Mouse (Mus musculus) right cerebral cortex, postnatal 25 days (tissue): ENCODE results near the gene Acbd4.

Experiments
- DNase-seq: peaks from one replicate; pipeline ENCODE4 v3.0.0; 2022

Gene Acbd4

GRCm38 (mm10) chr11:103115163-103116007, 13.9 kb downstream of the Acbd4 start:
- DNase-seq = peak; percentile 84

GRCm38 (mm10) chr11:103116008-103116818, 14.7 kb downstream of the Acbd4 start, which contains the start of gene Hexim1:
Gene Hexim1, plus strand, starts transcription at chr11:103116231.
- peak; percentile 100 for DNase-seq

- peak; percentile 71 for DNase-seq
Measured at GRCm38 (mm10) chr11:103116959-103117590, 15.6 kb downstream of the Acbd4 start.

GRCm38 (mm10) chr11:103117591-103118009, 16.1 kb downstream of the Acbd4 start:
- DNase-seq = peak; percentile 52

GRCm38 (mm10) chr11:103118866-103119265, 17.4 kb downstream of the Acbd4 start:
- no peak for DNase-seq

GRCm38 (mm10) chr11:103119609-103120008, 18.1 kb downstream of the Acbd4 start:
- DNase-seq = no peak

GRCm38 (mm10) chr11:103120315-103120714, 18.8 kb downstream of the Acbd4 start:
- DNase-seq = no peak

GRCm38 (mm10) chr11:103131701-103132575, 30.5 kb downstream of the Acbd4 start, which contains the start of gene Hexim2:
Gene Hexim2, plus strand, starts transcription at chr11:103132429.
- DNase-seq = peak; percentile 64

GRCm38 (mm10) chr11:103132576-103133455, 31.3 kb downstream of the Acbd4 start:
- DNase-seq = peak; percentile 98

- no peak for DNase-seq
Measured at GRCm38 (mm10) chr11:103133456-103134185, 32.1 kb downstream of the Acbd4 start.

GRCm38 (mm10) chr11:103134221-103134620, 32.7 kb downstream of the Acbd4 start:
- DNase-seq = no peak

- no peak for DNase-seq
Measured at GRCm38 (mm10) chr11:103136039-103136577, 34.6 kb downstream of the Acbd4 start.

GRCm38 (mm10) chr11:103139951-103140762, 38.7 kb downstream of the Acbd4 start:
- DNase-seq = no peak

GRCm38 (mm10) chr11:103140763-103141100, 39.2 kb downstream of the Acbd4 start:
- no peak for DNase-seq

- DNase-seq = peak; percentile 19
Measured at GRCm38 (mm10) chr11:103141101-103141943, 39.8 kb downstream of the Acbd4 start.

GRCm38 (mm10) chr11:103141944-103142255, 40.4 kb downstream of the Acbd4 start:
- DNase-seq = no peak

GRCm38 (mm10) chr11:103142441-103143182, 41.1 kb downstream of the Acbd4 start:
- DNase-seq = peak; percentile 85
